10 mouse cellular contexts compared by ENCODE assay signal in the genomic region with DNA sequence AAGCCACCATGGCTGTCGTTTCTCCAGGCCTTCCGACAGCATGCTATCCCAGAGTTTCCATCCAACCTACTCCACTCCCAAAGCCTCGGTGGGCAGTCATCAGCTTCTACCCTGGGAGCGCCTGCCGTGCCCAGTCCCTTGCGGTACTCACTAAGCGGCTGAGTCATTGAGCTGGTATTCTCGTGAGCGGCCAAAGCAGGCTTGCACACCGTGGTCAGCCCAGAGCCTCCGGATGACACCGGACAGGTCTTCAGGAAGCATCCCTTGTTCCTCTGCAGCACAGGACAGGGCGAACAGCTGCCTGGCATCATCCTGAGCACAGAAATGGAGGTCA. TPM values are rescaled to one million over a fixed set of nuclear protein-coding genes. Genes with fewer than 3 reads are reported as not detected.
A peak's percentile ranks its signal among the peaks of the same experiment; 100 is the strongest.
DNase-seq lines count a peak whose midpoint lies in the region; ATAC-seq and TF ChIP-seq lines count a peak whose summit lies in the region.
"Had no signal": no experiment of that assay in that cellular context is flagged by ENCODE, and none has a peak within 500 bp of the region (broad histone marks: within the 10 kb centered on the region; RNA-seq: fewer than 3 reads in every experiment).

No protein-coding gene starts in this region.

- peaks cover 89% of the 10 kb centered on the region for H3K36me3 ChIP-seq in heart, embryonic 13.5 days
- peaks cover 59% of the 10 kb centered on the region for H3K36me3 ChIP-seq in C2C12 (ENCODE audit: control insufficient read depth, insufficient read depth)
- peaks cover 74% of the 10 kb centered on the region for H3K36me3 ChIP-seq in limb, embryonic 15.5 days

- 0 out of 2 replicates have a peak overlapping the region, but pooled peaks have one; percentile 1 for H3K4me3 ChIP-seq in heart, embryonic 13.5 days
- H3K4me3 ChIP-seq in C2C12 (ENCODE audit: insufficient read depth, poor library complexity, severe bottlenecking) = no peak overlapping the region
- no peak overlapping the region for H3K4me3 ChIP-seq in brown adipose tissue, adult 24 weeks (ENCODE audit: insufficient read depth, low read depth, low read length)
- H3K4me3 ChIP-seq in limb, embryonic 15.5 days = no peak overlapping the region
- H3K4me3 ChIP-seq: limb, embryonic 12.5 days had no signal

- H3ac ChIP-seq in C2C12 (ENCODE audit: control insufficient read depth, insufficient read length, low read depth) = no peak overlapping the region

- TF ChIP-seq CTCF in C2C12 (IDR thresholded peaks at IDR 0.05; ENCODE audit: control insufficient read depth, insufficient read depth, insufficient read length) = no peak

- no peaks in the 10 kb centered on the region for H3K9me3 ChIP-seq in heart, embryonic 13.5 days
- no peaks in the 10 kb centered on the region for H3K9me3 ChIP-seq in limb, embryonic 15.5 days
- H3K9me3 ChIP-seq: limb, embryonic 12.5 days had no signal

- H3K79me3 ChIP-seq in C2C12 (ENCODE audit: low read depth) = peaks cover 22% of the 10 kb centered on the region

- peak overlapping the region; percentile 42 for H3K4me2 ChIP-seq in heart, embryonic 13.5 days
- H3K4me2 ChIP-seq in limb, embryonic 15.5 days = no peak overlapping the region
- H3K4me2 ChIP-seq: limb, embryonic 12.5 days had no signal

- peaks cover 46% of the 10 kb centered on the region for H3K79me2 ChIP-seq in C2C12 (ENCODE audit: control insufficient read depth, insufficient read depth)

- WGBS in heart, embryonic 13.5 days = 26% methylated on average over 13 of the region's 13 CpGs
- WGBS in limb, embryonic 15.5 days = 75% methylated on average over 13 of the region's 13 CpGs

- H3K27ac ChIP-seq in heart, embryonic 13.5 days (replicated peaks) = peak overlapping the region; percentile 95
- H3K27ac ChIP-seq in brown adipose tissue, adult 24 weeks (replicated peaks; ENCODE audit: low read depth, low read length) = peak overlapping the region; percentile 63; the same call in 1 of the 2 replicates
- H3K27ac ChIP-seq in limb, embryonic 15.5 days = 0 out of 2 replicates have a peak overlapping the region, but pooled peaks have one; percentile 61
- H3K27ac ChIP-seq: limb, embryonic 12.5 days had no signal

- H3K4me1 ChIP-seq in heart, embryonic 13.5 days = peaks cover 73% of the 10 kb centered on the region
- H3K4me1 ChIP-seq in brown adipose tissue, adult 24 weeks (ENCODE audit: control insufficient read depth, insufficient read depth, insufficient read length, low read length) = peaks cover 34% of the 10 kb centered on the region
- peaks cover 23% of the 10 kb centered on the region for H3K4me1 ChIP-seq in limb, embryonic 15.5 days

- H3K9ac ChIP-seq in heart, embryonic 13.5 days = peak overlapping the region; percentile 73
- H3K9ac ChIP-seq in limb, embryonic 15.5 days = no peak overlapping the region
- H3K9ac ChIP-seq: limb, embryonic 12.5 days had no signal

- H3K27me3 ChIP-seq in heart, embryonic 13.5 days (replicated peaks) = no peaks in the 10 kb centered on the region
- H3K27me3 ChIP-seq in C2C12 (ENCODE audit: control insufficient read depth, insufficient read depth, insufficient read length) = no peaks in the 10 kb centered on the region
- H3K27me3 ChIP-seq in limb, embryonic 15.5 days = no peaks in the 10 kb centered on the region
- H3K27me3 ChIP-seq: limb, embryonic 12.5 days had no signal

- peak; percentile 23; the same call in 1 of the 2 replicates for ATAC-seq in heart, embryonic 13.5 days (ENCODE audit: extremely low read depth, insufficient number of reproducible peaks, low FRiP score, low TSS enrichment)
- ATAC-seq in limb, embryonic 15.5 days (ENCODE audit: insufficient number of reproducible peaks, low FRiP score, low TSS enrichment, low read depth) = no peak
- no peak for ATAC-seq in granulocyte monocyte progenitor cell, adult 5-6 weeks (replicated peaks; ENCODE audit: poor library complexity, severe bottlenecking)

- intact Hi-C loops in heart, postnatal 36 days (cut with DNase I) = no loop called here

- no peak for DNase-seq in heart, postnatal 36 days
- DNase-seq in natural killer cell, adult 2 months (ENCODE audit: low spot score in 2 of 2) = no peak
- DNase-seq in cerebellum, adult 11 months = no peak
- DNase-seq: thymus, postnatal 14 days had no signal

TF ChIP-seq in C2C12, 6 proteins besides CTCF, POLR2A, EP300 and RAD21:
- TF ChIP-seq FOSL1 (IDR thresholded peaks at IDR 0.05; ENCODE audit: insufficient read depth, low read length, poor library complexity, severe bottlenecking) (peak; percentile 18), MYOG (IDR thresholded peaks at IDR 0.05; ENCODE audit: control insufficient read depth, extremely low read depth, insufficient read length) (no peak), USF1 (IDR thresholded peaks at IDR 0.05; ENCODE audit: low read depth) (no peak)
TF ChIP-seq in C2C12: peak in this region for 1.

RNA-seq across cellular contexts. Expression of gene Sema3b, which starts 10.5 kb away (rescaled TPM):
- polyA plus RNA-seq in heart, embryonic 13.5 days (2015; fragmentation: Nextera tagmentation; extraction: Ambion mirVana) = 9.9 and 11.8 TPM in 2 replicates
- 10 to 100 TPM; 18.5 to 22.0 TPM for total RNA-seq in heart, postnatal 36 days (2021)
- polyA plus RNA-seq in C2C12 (2012; fragmentation: generic; extraction: Trizol) = 13.7 TPM
- polyA plus RNA-seq in brown adipose tissue, adult 24 weeks (2012; ENCODE audit: insufficient read depth, insufficient read length, missing spikeins) = 3.3 and 3.8 TPM in 2 replicates
- polyA plus RNA-seq in limb, embryonic 15.5 days (2015; fragmentation: Nextera tagmentation; extraction: Ambion mirVana) = 13.6 and 23.6 TPM in 2 replicates
- not detected in 2 replicates for total RNA-seq in granulocyte monocyte progenitor cell, adult 5-6 weeks (2014; fragmentation: Nextera tagmentation)
- not detected in 2 replicates for total RNA-seq in granulocyte monocyte progenitor cell, adult 5-6 weeks (2017)

RNA-seq across cellular contexts. Expression of gene Gnai2, which starts 15.7 kb away (rescaled TPM):
- polyA plus RNA-seq in heart, embryonic 13.5 days (2015; fragmentation: Nextera tagmentation; extraction: Ambion mirVana) = 387 and 392 TPM in 2 replicates
- total RNA-seq in heart, postnatal 36 days (2021) = 100 to 1,000 TPM; 248 to 259 TPM
- polyA plus RNA-seq in C2C12 (2012; fragmentation: generic; extraction: Trizol) = 449 TPM
- 87.2 and 112 TPM in 2 replicates for polyA plus RNA-seq in brown adipose tissue, adult 24 weeks (2012; ENCODE audit: insufficient read depth, insufficient read length, missing spikeins)
- polyA plus RNA-seq in limb, embryonic 15.5 days (2015; fragmentation: Nextera tagmentation; extraction: Ambion mirVana) = 385 and 394 TPM in 2 replicates
- 410 and 448 TPM in 2 replicates for total RNA-seq in granulocyte monocyte progenitor cell, adult 5-6 weeks (2014; fragmentation: Nextera tagmentation)
- 395 and 452 TPM in 2 replicates for total RNA-seq in granulocyte monocyte progenitor cell, adult 5-6 weeks (2017)

RNA-seq across cellular contexts. Expression of gene Ifrd2, which starts 32.1 kb away (rescaled TPM):
- polyA plus RNA-seq in heart, embryonic 13.5 days (2015; fragmentation: Nextera tagmentation; extraction: Ambion mirVana) = 35.7 and 41.3 TPM in 2 replicates
- total RNA-seq in heart, postnatal 36 days (2021) = 10 to 100 TPM; 48.4 to 51.2 TPM
- polyA plus RNA-seq in C2C12 (2012; fragmentation: generic; extraction: Trizol) = 71.7 TPM
- polyA plus RNA-seq in brown adipose tissue, adult 24 weeks (2012; ENCODE audit: insufficient read depth, insufficient read length, missing spikeins) = 21.6 and 23.7 TPM in 2 replicates
- polyA plus RNA-seq in limb, embryonic 15.5 days (2015; fragmentation: Nextera tagmentation; extraction: Ambion mirVana) = 45.9 and 58.8 TPM in 2 replicates
- 89.9 and 105 TPM in 2 replicates for total RNA-seq in granulocyte monocyte progenitor cell, adult 5-6 weeks (2014; fragmentation: Nextera tagmentation)
- total RNA-seq in granulocyte monocyte progenitor cell, adult 5-6 weeks (2017) = 46.9 and 76.8 TPM in 2 replicates

RNA-seq across cellular contexts. Expression of gene Hyal3, which starts 38.9 kb away (rescaled TPM):
- polyA plus RNA-seq in heart, embryonic 13.5 days (2015; fragmentation: Nextera tagmentation; extraction: Ambion mirVana) = 0.48 and 0.68 TPM in 2 replicates
- under 1 TPM; 0.36 to 0.46 TPM for total RNA-seq in heart, postnatal 36 days (2021)
- polyA plus RNA-seq in C2C12 (2012; fragmentation: generic; extraction: Trizol) = 0.28 TPM
- polyA plus RNA-seq in brown adipose tissue, adult 24 weeks (2012; ENCODE audit: insufficient read depth, insufficient read length, missing spikeins) = 0.63 TPM in 1 of 2 replicates, not detected in the other
- polyA plus RNA-seq in limb, embryonic 15.5 days (2015; fragmentation: Nextera tagmentation; extraction: Ambion mirVana) = 1.6 and 1.8 TPM in 2 replicates
- 0.34 TPM in 1 of 2 replicates, not detected in the other for total RNA-seq in granulocyte monocyte progenitor cell, adult 5-6 weeks (2014; fragmentation: Nextera tagmentation)
- total RNA-seq in granulocyte monocyte progenitor cell, adult 5-6 weeks (2017) = 0.26 and 0.46 TPM in 2 replicates

RNA-seq across cellular contexts. Expression of gene Naa80, which starts 40.8 kb away (rescaled TPM):
- polyA plus RNA-seq in heart, embryonic 13.5 days (2015; fragmentation: Nextera tagmentation; extraction: Ambion mirVana) = 13.9 and 14.6 TPM in 2 replicates
- 10 to 100 TPM; 16.6 to 19.1 TPM for total RNA-seq in heart, postnatal 36 days (2021)
- 8.2 TPM for polyA plus RNA-seq in C2C12 (2012; fragmentation: generic; extraction: Trizol)
- 25.9 and 31.3 TPM in 2 replicates for polyA plus RNA-seq in brown adipose tissue, adult 24 weeks (2012; ENCODE audit: insufficient read depth, insufficient read length, missing spikeins)
- polyA plus RNA-seq in limb, embryonic 15.5 days (2015; fragmentation: Nextera tagmentation; extraction: Ambion mirVana) = 17.6 and 21.4 TPM in 2 replicates
- 7.1 and 18.2 TPM in 2 replicates for total RNA-seq in granulocyte monocyte progenitor cell, adult 5-6 weeks (2014; fragmentation: Nextera tagmentation)
- 5.5 and 8.2 TPM in 2 replicates for total RNA-seq in granulocyte monocyte progenitor cell, adult 5-6 weeks (2017)
